Mouse (Mus musculus) heart, postnatal 0 days (tissue): ENCODE measurements around the gene Smad3. TPM values are rescaled to one million over a fixed set of nuclear protein-coding genes. Genes with fewer than 3 reads are reported as not detected.

Source experiments
- ATAC-seq: fragments of 200-750 bp; cut with Nextera tagmentation; 2 replicates; pipeline ENCODE4 v1.8.0; 2017; ENCODE audit warnings: low read depth, moderate number of reproducible peaks, moderate library complexity; ENCODE audit not compliant: insufficient read depth
- DNase-seq: peaks from one replicate; pipeline ENCODE4 v3.0.0-alpha.2; 2016; ENCODE audit warnings: low spot score
- H3K27ac ChIP-seq: fragments of 300-500 bp; sonication (generic); 2 replicates; pipeline ENCODE4 v1.5.1; 2014; ENCODE audit warnings: low read depth, mild to moderate bottlenecking
- H3K27me3 ChIP-seq: fragments of 300-500 bp; sonication (generic); 2 replicates; pipeline ENCODE4 v1.6.1; 2014; ENCODE audit warnings: low read length, mixed read lengths; ENCODE audit not compliant: control insufficient read depth, insufficient read depth
- H3K36me3 ChIP-seq: fragments of 300-500 bp; sonication (generic); replicated peaks from 2 replicates; pipeline ENCODE4 v1.6.1; 2014; ENCODE audit warnings: low read length, mixed read lengths; ENCODE audit not compliant: control insufficient read depth, insufficient read depth
- H3K4me1 ChIP-seq: fragments of 300-500 bp; sonication (generic); 2 replicates; pipeline ENCODE4 v1.6.1; 2014; ENCODE audit warnings: antibody characterized with exemption; ENCODE audit not compliant: control insufficient read depth, insufficient read depth
- H3K4me2 ChIP-seq: fragments of 300-500 bp; sonication (generic); 2 replicates; pipeline ENCODE4 v1.6.1; 2014; ENCODE audit warnings: low read depth, mild to moderate bottlenecking, low read length, moderate library complexity
- H3K4me3 ChIP-seq: fragments of 300-500 bp; sonication (generic); 2 replicates; pipeline ENCODE4 v1.5.1; 2014; ENCODE audit warnings: low read depth, low read length
- H3K9ac ChIP-seq: fragments of 300-500 bp; sonication (generic); replicated peaks from 2 replicates; pipeline ENCODE4 v1.6.1; 2014; ENCODE audit warnings: low read depth, low read length, mixed read lengths
- H3K9me3 ChIP-seq: fragments of 300-500 bp; sonication (generic); replicated peaks from 2 replicates; pipeline ENCODE4 v1.6.1; 2016; ENCODE audit warnings: low read length; ENCODE audit not compliant: control insufficient read depth
- CTCF ChIP-seq: IDR thresholded peaks from 2 replicates; pipeline ENCODE4 v1.5.1; 2016; ENCODE audit warnings: antibody characterized with exemption, control low read depth, low read depth
- EP300 ChIP-seq: IDR thresholded peaks from 2 replicates; pipeline ENCODE4 v1.6.1; 2016; ENCODE audit warnings: antibody characterized with exemption, low read depth
- WGBS: fragments of 180-500 bp; shearing (Covaris S2); extraction: QIAGEN DNeasy Blood & Tissue Kit; methylation state at CpG from one replicate; pipeline ENCODE4 v1.1.7; 2014; 5-methylcytosine and 5-hydroxymethylcytosine counted together
- polyA plus RNA-seq: library from polyadenylated mRNA; unstranded; fragments of >200 nt; fragmentation: Nextera tagmentation; extraction: Ambion mirVana; gene quantifications from 2 replicates; pipeline ENCODE4 v1.2.1, GENCODE M21; 2015
- total RNA-seq: library from RNA; depleted of rRNA; stranded (reverse); fragments of >200 nt; gene quantifications from 2 replicates; pipeline ENCODE4 v1.2.3, GENCODE M21; 2014; ENCODE audit warnings: low replicate concordance

The Smad3 gene
- total and polyA plus RNA-seq, 2 experiments from 2014 or later = 6.0 to 30.2 TPM

DNA sequence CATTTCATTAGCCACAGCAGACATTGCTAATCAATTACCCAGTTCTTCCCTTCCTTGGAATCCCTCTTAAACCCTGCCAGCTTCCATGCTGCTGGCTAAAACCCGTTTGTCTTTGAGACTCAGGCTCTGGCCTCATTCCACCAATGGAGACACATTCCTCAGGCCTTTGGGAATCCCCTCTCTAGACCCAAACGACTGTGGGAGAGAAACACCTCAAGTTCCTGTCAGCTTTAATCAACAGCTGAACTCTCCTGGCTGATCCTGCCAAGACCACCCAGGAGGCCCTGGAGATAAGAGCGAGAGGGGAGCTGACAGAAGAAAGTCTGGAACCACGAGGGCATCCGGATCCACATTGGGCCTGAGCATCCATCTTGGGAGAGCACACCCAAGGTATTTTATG, 13.9 kb upstream of the Smad3 start:
- no peaks in the 10 kb centered on the region for H3K36me3 ChIP-seq
- no peak overlapping the region for H3K4me3 ChIP-seq
- no peak overlapping the region for H3K4me2 ChIP-seq
- H3K27me3 ChIP-seq = no peaks in the 10 kb centered on the region
- no peaks in the 10 kb centered on the region for H3K9me3 ChIP-seq
- TF ChIP-seq CTCF (no peak), EP300 (no peak)
- WGBS = 31% methylated on average over 5 of the region's 5 CpGs
- no peak overlapping the region for H3K27ac ChIP-seq
- DNase-seq = peak; percentile 2
- no peaks in the 10 kb centered on the region for H3K4me1 ChIP-seq
- no peak overlapping the region for H3K9ac ChIP-seq
- no peak for ATAC-seq

DNA sequence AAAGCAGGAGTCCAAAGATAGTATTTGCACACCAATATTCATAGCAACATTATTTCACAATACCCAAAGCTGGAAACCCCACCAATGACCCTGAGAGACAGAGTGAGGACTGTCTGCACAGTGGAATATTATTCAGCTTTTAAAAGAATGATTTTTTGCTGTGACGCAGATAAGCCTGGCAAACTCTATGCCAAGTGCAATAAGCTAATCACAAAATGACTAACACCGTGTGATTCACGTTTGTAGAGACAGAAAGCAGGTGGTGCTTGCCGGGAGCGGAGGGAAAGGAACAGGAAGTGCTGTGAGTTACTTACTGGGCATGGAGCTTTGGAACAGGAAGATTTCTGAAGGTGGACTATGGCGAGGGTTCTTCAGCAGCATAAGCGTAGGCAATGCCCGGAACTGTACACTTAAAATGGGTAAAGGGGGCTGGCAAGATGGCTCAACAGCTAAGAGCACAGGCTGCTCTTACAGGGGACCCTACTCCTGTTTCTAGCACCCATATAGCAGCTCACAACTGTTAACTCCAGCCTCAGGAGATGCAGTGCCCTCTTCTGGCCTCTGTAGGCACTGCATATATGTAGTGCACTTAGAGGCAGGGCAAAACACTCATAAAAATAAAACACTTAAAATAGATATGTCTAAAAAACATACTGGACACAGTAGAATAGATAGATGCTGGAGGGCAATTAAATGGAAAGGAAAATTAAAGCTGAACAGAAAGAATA, 3.7 kb upstream of the Smad3 start:
- Histone ChIP-seq H3K27me3 (no peaks in the 10 kb centered on the region), H3K27ac (no peak overlapping the region), H3K4me2 (no peak overlapping the region), H3K9me3 (0 out of 2 replicates have a peak, but pooled peaks cover 3% of the 10 kb centered on the region), H3K4me1 (peaks cover 8% of the 10 kb centered on the region; the same call in 1 of the 2 replicates), H3K9ac (no peak overlapping the region), H3K4me3 (no peak overlapping the region), H3K36me3 (no peaks in the 10 kb centered on the region)
- TF ChIP-seq EP300 (no peak), CTCF (no peak)
- WGBS = 85% methylated on average over 8 of the region's 8 CpGs
- no peak for ATAC-seq
- no peak for DNase-seq

DNA sequence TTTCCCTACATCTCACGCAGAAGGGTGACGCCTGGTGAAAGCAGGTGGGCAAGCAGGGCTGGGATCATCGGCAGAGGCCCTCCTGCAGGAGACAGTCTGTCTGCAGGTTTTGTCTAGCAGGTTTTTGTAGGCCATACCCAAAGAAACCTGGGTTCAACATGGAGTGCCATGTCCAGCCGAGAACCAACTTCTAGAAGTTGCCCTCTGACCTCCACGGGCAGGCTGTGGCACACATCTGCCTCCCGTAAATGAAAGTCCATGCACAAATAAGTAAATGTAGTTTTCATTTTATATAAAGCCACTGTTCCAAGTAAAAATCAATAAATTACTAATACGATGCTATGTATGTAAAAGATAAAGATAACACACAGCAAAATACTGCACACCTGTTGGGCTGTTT, 3.0 kb upstream of the Smad3 start:
- no peak overlapping the region for H3K9ac ChIP-seq
- no peak for TF ChIP-seq CTCF
- no peak for TF ChIP-seq EP300
- no peak overlapping the region for H3K27ac ChIP-seq
- DNase-seq (no peak), ATAC-seq (no peak)
- WGBS = 95% methylated on average over 7 of the region's 7 CpGs
- no peak overlapping the region for H3K4me3 ChIP-seq
- peaks cover 15% of the 10 kb centered on the region; the same call in 1 of the 2 replicates for H3K4me1 ChIP-seq
- H3K4me2 ChIP-seq = no peak overlapping the region
- 0 out of 2 replicates have a peak, but pooled peaks cover 3% of the 10 kb centered on the region for H3K9me3 ChIP-seq
- H3K27me3 ChIP-seq = no peaks in the 10 kb centered on the region
- no peaks in the 10 kb centered on the region for H3K36me3 ChIP-seq

- no peak overlapping the region for H3K27ac ChIP-seq
- ATAC-seq (no peak), DNase-seq (no peak)
- 0 out of 2 replicates have a peak, but pooled peaks cover 3% of the 10 kb centered on the region for H3K9me3 ChIP-seq
- 87% methylated on average over 7 of the region's 7 CpGs for WGBS
- H3K4me2 ChIP-seq = no peak overlapping the region
- no peak overlapping the region for H3K4me3 ChIP-seq
- H3K27me3 ChIP-seq = no peaks in the 10 kb centered on the region
- no peak for TF ChIP-seq CTCF
- no peak for TF ChIP-seq EP300
- peaks cover 21% of the 10 kb centered on the region; the same call in 1 of the 2 replicates for H3K4me1 ChIP-seq
- no peak overlapping the region for H3K9ac ChIP-seq
- H3K36me3 ChIP-seq = no peaks in the 10 kb centered on the region
Observed at GRCm38 (mm10) chr9:63759973-63760722, 2.4 kb upstream of the Smad3 start.

GRCm38 (mm10) chr9:63758641-63759391, 1.0 kb upstream of the Smad3 start:
- 11% methylated on average over 23 of the region's 23 CpGs for WGBS
- Histone ChIP-seq H3K4me1 (peaks cover 33% of the 10 kb centered on the region), H3K4me3 (peak overlapping the region; percentile 80), H3K27ac (peak overlapping the region; percentile 93), H3K9ac (peak overlapping the region; percentile 83), H3K4me2 (peak overlapping the region; percentile 99), H3K36me3 (no peaks in the 10 kb centered on the region), H3K9me3 (0 out of 2 replicates have a peak, but pooled peaks cover 3% of the 10 kb centered on the region), H3K27me3 (no peaks in the 10 kb centered on the region)
- no peak for TF ChIP-seq CTCF
- no peak for TF ChIP-seq EP300
- DNase-seq (peak; percentile 30), ATAC-seq (no peak)
